Mouse (Mus musculus): ENCODE data around the gene Stk16. TPM values are rescaled to one million over a fixed set of nuclear protein-coding genes. Genes with fewer than 3 reads are reported as not detected.

The Stk16 gene
- polyA plus RNA-seq, 1 experiment from 2014 or later = 120 TPM

DNA sequence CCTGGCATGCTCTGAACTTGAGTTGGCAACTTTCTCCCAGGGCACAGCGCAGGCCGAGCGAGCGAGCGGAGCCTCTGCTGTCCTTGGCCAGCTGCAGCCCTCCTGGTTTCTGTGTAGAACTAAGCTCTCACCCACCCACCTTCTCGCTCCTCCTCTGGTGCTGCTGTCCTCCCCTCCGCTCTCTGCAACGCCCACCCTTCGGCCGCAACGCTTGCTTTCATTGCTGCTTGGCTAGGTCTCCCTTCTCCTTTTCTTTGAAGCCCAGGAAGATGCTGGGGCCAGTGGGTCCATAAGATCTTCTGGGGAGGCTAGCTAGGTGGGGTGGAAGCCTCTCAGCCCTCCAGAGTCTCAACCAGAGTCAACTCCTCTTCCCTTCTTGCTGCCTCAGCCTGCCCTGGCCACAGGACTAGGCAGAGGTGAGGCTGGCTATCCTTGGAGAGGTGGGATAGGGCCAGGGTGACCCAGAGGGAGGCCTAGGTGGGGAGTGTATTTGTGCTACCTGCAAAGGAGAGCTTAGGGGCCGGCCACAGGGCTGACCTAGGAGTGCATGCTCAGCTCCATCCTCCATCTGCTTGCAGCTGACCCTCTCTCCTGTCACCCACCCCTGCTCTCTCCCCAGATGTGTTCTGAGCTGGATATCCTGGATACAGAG is 33.7 kb downstream of the Stk16 start:
- H3K4me1 ChIP-seq (ENCODE audit: control insufficient read depth, insufficient read depth, low read length) = peaks cover 8% of the 10 kb centered on the region
- no peak overlapping the region for H3K9ac ChIP-seq (ENCODE audit: low read depth, low read length)
- WGBS = 90% methylated on average over 12 of the region's 12 CpGs
- ATAC-seq = peak; percentile 5; the same call in 1 of the 2 replicates
- H3K36me3 ChIP-seq (ENCODE audit: control insufficient read depth, insufficient read depth, low read length) = peaks cover 9% of the 10 kb centered on the region; the same call in 1 of the 2 replicates
- H3K4me2 ChIP-seq (ENCODE audit: low read depth, low read length) = no peak overlapping the region
- H3K9me3 ChIP-seq (ENCODE audit: control insufficient read depth, low read length) = no peaks in the 10 kb centered on the region
- H3K27ac ChIP-seq (ENCODE audit: low read length) = no peak overlapping the region
- H3K27me3 ChIP-seq (replicated peaks; ENCODE audit: control insufficient read depth, insufficient read depth, low read length) = no peaks in the 10 kb centered on the region
- H3K4me3 ChIP-seq (ENCODE audit: low read length) = no peak overlapping the region

DNA sequence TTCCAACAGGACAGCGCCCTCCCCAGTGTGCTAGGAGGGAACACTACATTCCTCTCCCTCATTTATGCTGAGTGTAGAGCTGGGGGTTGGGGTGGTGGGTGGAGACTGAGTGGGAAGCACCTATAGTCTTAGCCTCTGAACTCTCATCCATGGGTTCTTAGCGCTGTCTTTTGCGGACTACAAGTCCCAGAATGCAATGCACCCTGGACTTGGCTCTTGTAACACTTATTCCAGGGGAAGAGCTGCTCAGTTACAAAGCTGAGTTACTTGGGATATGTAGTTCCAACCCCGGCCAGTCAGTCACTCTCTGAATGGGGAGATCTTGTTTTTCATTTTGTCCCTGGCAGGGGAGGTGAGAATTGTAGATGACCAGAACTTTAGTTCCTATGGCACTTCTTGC is 34.2 kb downstream of the Stk16 start:
- no peak overlapping the region for H3K4me2 ChIP-seq (ENCODE audit: low read depth, low read length)
- H3K36me3 ChIP-seq (ENCODE audit: control insufficient read depth, insufficient read depth, low read length) = peaks cover 9% of the 10 kb centered on the region; the same call in 1 of the 2 replicates
- no peaks in the 10 kb centered on the region for H3K27me3 ChIP-seq (replicated peaks; ENCODE audit: control insufficient read depth, insufficient read depth, low read length)
- peak; percentile 72 for ATAC-seq
- H3K9me3 ChIP-seq (ENCODE audit: control insufficient read depth, low read length) = no peaks in the 10 kb centered on the region
- peaks cover 8% of the 10 kb centered on the region for H3K4me1 ChIP-seq (ENCODE audit: control insufficient read depth, insufficient read depth, low read length)
- WGBS = 23% methylated on average over 4 of the region's 4 CpGs
- no peak overlapping the region for H3K27ac ChIP-seq (ENCODE audit: low read length)
- no peak overlapping the region for H3K4me3 ChIP-seq (ENCODE audit: low read length)
- no peak overlapping the region for H3K9ac ChIP-seq (ENCODE audit: low read depth, low read length)

DNA sequence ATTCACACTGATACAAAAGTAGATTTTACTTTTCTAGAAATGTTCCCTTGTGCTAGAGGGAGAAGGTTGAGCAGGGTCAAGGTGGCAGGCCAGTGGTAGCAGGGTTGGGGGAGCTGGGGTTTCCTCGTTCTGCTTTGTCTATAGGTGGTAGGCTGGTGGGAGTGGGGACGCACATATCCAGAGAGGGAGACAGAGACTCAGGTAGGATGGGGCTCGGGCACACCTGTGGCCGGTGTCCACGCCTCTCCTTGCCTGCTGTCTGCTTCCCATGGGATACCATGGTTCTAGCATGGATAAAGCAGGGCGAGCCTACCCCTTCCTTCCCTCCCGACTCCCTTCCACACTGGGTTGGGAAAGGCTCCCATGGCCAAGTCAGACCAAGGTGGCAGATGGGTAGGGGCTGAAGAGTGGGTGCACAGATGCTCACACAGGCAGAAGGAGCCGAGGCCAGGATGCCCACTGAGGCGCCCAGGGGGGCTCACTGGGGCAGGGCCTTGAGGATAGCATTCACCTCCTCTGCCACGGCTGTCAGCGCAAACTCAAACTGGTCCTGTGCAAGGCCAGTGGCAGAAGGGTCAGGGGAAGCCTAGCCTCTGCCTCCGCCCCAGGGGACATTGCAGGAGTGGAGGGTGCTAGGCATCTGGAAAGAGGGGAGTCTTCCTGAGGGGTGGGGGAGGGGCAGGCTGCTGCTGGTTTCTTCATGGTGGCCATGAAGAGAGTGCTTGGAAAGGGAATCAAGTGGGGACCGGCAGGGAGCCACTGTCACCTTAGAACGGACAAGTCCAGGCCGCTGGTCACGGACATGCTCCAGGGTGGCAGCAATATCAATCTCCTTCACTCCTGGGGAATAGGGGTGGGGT is 36.7 kb downstream of the Stk16 start:
- Histone ChIP-seq H3K4me3 (ENCODE audit: low read length) (no peak overlapping the region), H3K4me1 (ENCODE audit: control insufficient read depth, insufficient read depth, low read length) (peaks cover 12% of the 10 kb centered on the region), H3K9me3 (ENCODE audit: control insufficient read depth, low read length) (no peaks in the 10 kb centered on the region), H3K27ac (ENCODE audit: low read length) (no peak overlapping the region), H3K27me3 (replicated peaks; ENCODE audit: control insufficient read depth, insufficient read depth, low read length) (no peaks in the 10 kb centered on the region), H3K9ac (ENCODE audit: low read depth, low read length) (0 out of 2 replicates have a peak overlapping the region, but pooled peaks have one; percentile 29), H3K36me3 (ENCODE audit: control insufficient read depth, insufficient read depth, low read length) (peaks cover 7% of the 10 kb centered on the region; the same call in 1 of the 2 replicates), H3K4me2 (ENCODE audit: low read depth, low read length) (no peak overlapping the region)
- WGBS = 82% methylated on average over 16 of the region's 16 CpGs
- no peak for ATAC-seq

DNA sequence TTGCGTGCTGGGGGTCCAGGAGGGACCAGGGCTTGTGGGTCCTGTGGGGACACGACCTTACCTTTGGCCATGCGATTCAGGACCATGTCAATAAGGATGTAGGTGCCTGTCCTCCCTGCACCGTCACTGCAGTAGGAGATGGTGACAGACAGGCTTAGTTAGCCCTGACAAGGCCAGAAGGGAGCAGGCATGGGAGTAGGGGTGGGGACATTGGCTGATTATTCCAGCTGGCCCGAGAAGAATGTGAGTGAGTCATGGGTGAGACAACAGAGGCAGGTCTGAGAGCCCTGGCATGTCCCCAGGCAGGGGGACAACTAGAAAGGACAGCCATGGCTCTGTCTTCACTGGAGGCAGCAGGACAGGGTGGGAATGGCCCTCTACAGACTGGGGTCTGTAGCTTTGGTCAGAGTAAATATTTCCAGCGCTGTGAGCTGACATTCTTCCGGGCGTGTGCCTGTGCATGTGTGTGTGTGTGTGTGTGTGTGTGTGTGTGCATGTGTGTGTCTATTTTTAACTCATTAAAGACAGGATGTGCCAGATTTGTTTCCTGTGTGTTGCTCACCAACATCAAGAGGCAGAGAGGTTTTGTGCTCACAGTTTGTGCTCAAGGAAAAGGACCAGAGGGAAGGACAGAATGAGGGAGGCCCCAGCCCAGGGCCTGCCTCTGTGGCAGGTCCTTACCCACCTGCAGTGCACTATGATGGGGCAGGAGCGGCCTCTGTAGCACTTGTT is 37.6 kb downstream of the Stk16 start:
- Histone ChIP-seq H3K4me3 (ENCODE audit: low read length) (no peak overlapping the region), H3K9ac (ENCODE audit: low read depth, low read length) (peak overlapping the region; percentile 46; the same call in 1 of the 2 replicates), H3K27me3 (replicated peaks; ENCODE audit: control insufficient read depth, insufficient read depth, low read length) (no peaks in the 10 kb centered on the region), H3K4me1 (ENCODE audit: control insufficient read depth, insufficient read depth, low read length) (peaks cover 12% of the 10 kb centered on the region), H3K9me3 (ENCODE audit: control insufficient read depth, low read length) (no peaks in the 10 kb centered on the region), H3K27ac (ENCODE audit: low read length) (no peak overlapping the region), H3K36me3 (ENCODE audit: control insufficient read depth, insufficient read depth, low read length) (peaks cover 7% of the 10 kb centered on the region; the same call in 1 of the 2 replicates), H3K4me2 (ENCODE audit: low read depth, low read length) (no peak overlapping the region)
- peak; percentile 36 for ATAC-seq
- WGBS = 40% methylated on average over 9 of the region's 9 CpGs

DNA sequence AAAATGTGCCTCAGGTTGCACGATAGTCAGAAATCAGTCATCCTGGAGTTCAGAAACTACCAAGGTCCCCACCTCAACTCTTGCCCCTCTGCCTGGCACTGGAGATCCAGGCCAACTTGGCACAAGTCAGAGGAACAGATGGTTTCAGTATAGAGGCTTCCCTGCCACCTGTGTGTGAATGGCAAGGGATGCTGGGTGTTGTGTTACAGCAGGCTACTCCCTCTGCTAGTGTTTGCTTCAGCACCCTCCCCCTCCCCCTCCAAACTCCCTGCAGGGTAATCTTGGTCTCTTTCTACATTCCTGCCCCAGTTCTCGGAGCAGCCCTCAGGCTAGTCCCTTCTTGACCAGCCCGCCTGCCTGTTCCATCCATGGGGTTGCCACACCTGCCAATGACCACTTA is 39.9 kb downstream of the Stk16 start:
- WGBS = 74% methylated on average over 3 of the region's 3 CpGs
- ATAC-seq = no peak
- Histone ChIP-seq H3K4me1 (ENCODE audit: control insufficient read depth, insufficient read depth, low read length) (peaks cover 12% of the 10 kb centered on the region), H3K36me3 (ENCODE audit: control insufficient read depth, insufficient read depth, low read length) (no peaks in the 10 kb centered on the region), H3K27ac (ENCODE audit: low read length) (no peak overlapping the region), H3K4me2 (ENCODE audit: low read depth, low read length) (no peak overlapping the region), H3K4me3 (ENCODE audit: low read length) (no peak overlapping the region), H3K9ac (ENCODE audit: low read depth, low read length) (no peak overlapping the region), H3K27me3 (replicated peaks; ENCODE audit: control insufficient read depth, insufficient read depth, low read length) (no peaks in the 10 kb centered on the region), H3K9me3 (ENCODE audit: control insufficient read depth, low read length) (no peaks in the 10 kb centered on the region)

DNA sequence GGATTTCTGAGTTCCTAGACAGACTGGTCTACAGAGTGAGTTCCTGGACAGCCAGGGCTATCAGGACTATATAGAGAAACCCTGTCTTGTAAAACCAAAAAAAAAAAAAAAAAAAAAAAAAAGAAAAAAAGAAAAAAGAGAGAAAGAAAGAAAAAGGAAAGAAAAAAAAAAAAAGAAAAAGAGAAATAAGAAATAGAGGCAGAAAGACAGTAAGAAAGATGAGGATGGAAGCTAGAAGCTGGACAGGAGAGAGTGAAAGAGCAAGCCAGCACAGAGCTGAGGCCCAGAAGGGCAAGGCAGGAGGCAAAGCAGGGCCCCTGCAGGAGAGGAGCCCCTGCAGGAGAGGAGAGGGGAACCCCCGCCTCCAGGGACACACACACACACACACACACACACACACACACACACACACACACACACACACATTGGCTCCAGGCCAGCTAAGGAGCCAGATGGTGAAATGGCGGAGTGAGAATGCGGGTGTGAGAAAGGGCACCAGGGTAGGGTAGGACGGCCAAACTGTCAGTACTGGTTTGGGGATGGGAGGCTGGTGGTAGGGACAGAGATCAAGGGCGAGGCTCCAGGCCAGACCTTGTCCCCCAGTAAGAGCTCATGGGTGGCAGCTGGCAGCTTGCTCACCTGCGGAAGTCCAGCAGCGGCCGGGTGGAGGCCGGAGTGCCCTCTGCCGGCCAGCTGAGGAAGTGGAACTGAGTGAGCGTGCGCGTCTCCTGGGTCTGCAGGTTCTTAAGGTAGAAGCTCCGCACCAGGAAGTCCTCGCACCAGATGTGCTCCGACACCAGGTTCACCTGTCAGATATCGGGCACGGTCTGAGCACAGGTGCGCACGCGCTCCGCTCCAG is 40.7 kb downstream of the Stk16 start:
- H3K27ac ChIP-seq (ENCODE audit: low read length) = no peak overlapping the region
- peak overlapping the region; percentile 27 for H3K4me3 ChIP-seq (ENCODE audit: low read length)
- H3K9ac ChIP-seq (ENCODE audit: low read depth, low read length) = peak overlapping the region; percentile 63
- H3K4me2 ChIP-seq (ENCODE audit: low read depth, low read length) = peak overlapping the region; percentile 48
- H3K9me3 ChIP-seq (ENCODE audit: control insufficient read depth, low read length) = no peaks in the 10 kb centered on the region
- peak; percentile 81 for ATAC-seq
- H3K27me3 ChIP-seq (replicated peaks; ENCODE audit: control insufficient read depth, insufficient read depth, low read length) = no peaks in the 10 kb centered on the region
- peaks cover 12% of the 10 kb centered on the region for H3K4me1 ChIP-seq (ENCODE audit: control insufficient read depth, insufficient read depth, low read length)
- no peaks in the 10 kb centered on the region for H3K36me3 ChIP-seq (ENCODE audit: control insufficient read depth, insufficient read depth, low read length)
- WGBS = 2% methylated on average over 21 of the region's 22 CpGs

DNA sequence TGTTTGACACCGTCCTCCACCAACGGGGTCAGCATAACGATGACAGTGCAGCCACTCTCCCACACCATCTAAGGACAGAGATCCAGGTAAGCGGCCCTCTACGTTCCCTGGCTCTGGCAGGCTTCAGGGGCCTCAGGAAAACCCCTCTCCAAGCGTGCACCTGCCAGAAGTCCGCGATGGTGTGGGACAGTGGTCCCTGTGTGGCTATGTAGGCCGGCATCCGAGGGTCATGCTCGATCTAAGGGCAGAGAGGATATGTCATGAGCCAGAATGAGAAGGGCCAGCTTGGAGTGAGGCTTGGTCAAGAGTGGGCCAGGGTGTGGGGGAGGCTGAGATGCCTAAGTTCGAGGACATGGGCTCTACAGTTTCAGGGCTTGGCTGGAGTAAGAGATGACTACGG is 41.7 kb downstream of the Stk16 start:
- WGBS = 68% methylated on average over 13 of the region's 13 CpGs
- H3K27me3 ChIP-seq (replicated peaks; ENCODE audit: control insufficient read depth, insufficient read depth, low read length) = no peaks in the 10 kb centered on the region
- no peak overlapping the region for H3K27ac ChIP-seq (ENCODE audit: low read length)
- ATAC-seq = no peak
- no peaks in the 10 kb centered on the region for H3K36me3 ChIP-seq (ENCODE audit: control insufficient read depth, insufficient read depth, low read length)
- H3K4me3 ChIP-seq (ENCODE audit: low read length) = no peak overlapping the region
- no peaks in the 10 kb centered on the region for H3K9me3 ChIP-seq (ENCODE audit: control insufficient read depth, low read length)
- H3K4me2 ChIP-seq (ENCODE audit: low read depth, low read length) = no peak overlapping the region; the same call in 1 of the 2 replicates
- H3K9ac ChIP-seq (ENCODE audit: low read depth, low read length) = no peak overlapping the region
- H3K4me1 ChIP-seq (ENCODE audit: control insufficient read depth, insufficient read depth, low read length) = peaks cover 11% of the 10 kb centered on the region

DNA sequence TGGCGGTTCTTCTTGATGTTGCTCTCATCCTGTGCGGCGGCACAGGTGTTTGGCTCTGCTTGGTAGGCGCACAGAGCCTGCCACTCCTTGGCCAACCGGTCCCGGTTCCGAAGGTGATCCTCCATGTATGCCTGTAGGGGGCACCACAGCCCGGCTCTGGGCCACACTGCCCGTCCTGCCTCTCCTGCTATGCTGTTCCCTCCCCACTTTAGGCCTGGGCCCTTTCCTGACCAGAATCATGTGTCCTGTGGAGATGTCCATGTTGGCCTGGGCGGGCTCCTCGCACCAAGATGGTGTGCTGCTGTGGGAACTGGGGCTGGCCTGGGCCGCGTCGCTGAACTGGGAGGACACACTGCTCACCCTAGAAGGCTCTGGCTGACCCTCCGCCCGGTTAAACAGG is 42.4 kb downstream of the Stk16 start:
- no peaks in the 10 kb centered on the region for H3K27me3 ChIP-seq (replicated peaks; ENCODE audit: control insufficient read depth, insufficient read depth, low read length)
- no peak overlapping the region for H3K9ac ChIP-seq (ENCODE audit: low read depth, low read length)
- H3K4me2 ChIP-seq (ENCODE audit: low read depth, low read length) = no peak overlapping the region
- 76% methylated on average over 16 of the region's 16 CpGs for WGBS
- no peak for ATAC-seq
- no peak overlapping the region for H3K27ac ChIP-seq (ENCODE audit: low read length)
- peaks cover 4% of the 10 kb centered on the region for H3K4me1 ChIP-seq (ENCODE audit: control insufficient read depth, insufficient read depth, low read length)
- H3K4me3 ChIP-seq (ENCODE audit: low read length) = no peak overlapping the region
- H3K9me3 ChIP-seq (ENCODE audit: control insufficient read depth, low read length) = no peaks in the 10 kb centered on the region
- H3K36me3 ChIP-seq (ENCODE audit: control insufficient read depth, insufficient read depth, low read length) = no peaks in the 10 kb centered on the region
